Mouse (Mus musculus): ENCODE measurements around the gene Gm2a. TPM values are rescaled to one million over a fixed set of nuclear protein-coding genes. Genes with fewer than 3 reads are reported as not detected.

Gm2a gene
- polyA plus RNA-seq, 1 experiment, result 231 TPM

- no peak overlapping the region for H3K27ac ChIP-seq (ENCODE audit: insufficient read depth, low read depth, low read length)
- TF ChIP-seq POLR2A (IDR thresholded peaks at IDR 0.05; ENCODE audit: borderline replicate concordance, low read depth, low read length), result no peak
- no peak for TF ChIP-seq CTCF (IDR thresholded peaks at IDR 0.05; ENCODE audit: low read depth, low read length)
- H3K4me3 ChIP-seq (ENCODE audit: insufficient read depth, low read length), result no peak overlapping the region
- H3K4me1 ChIP-seq (ENCODE audit: control insufficient read depth, insufficient read depth, low read length), result peaks cover 11% of the 10 kb centered on the region
These were observed 28.7 kb downstream of the Gm2a start for GRCm38 (mm10) chr11:55126663-55127062.

- H3K4me3 ChIP-seq (ENCODE audit: insufficient read depth, low read length), result no peak overlapping the region
- no peak overlapping the region for H3K27ac ChIP-seq (ENCODE audit: insufficient read depth, low read depth, low read length)
- H3K4me1 ChIP-seq (ENCODE audit: control insufficient read depth, insufficient read depth, low read length), result peaks cover 9% of the 10 kb centered on the region
- no peak for TF ChIP-seq POLR2A (IDR thresholded peaks at IDR 0.05; ENCODE audit: borderline replicate concordance, low read depth, low read length)
- no peak for TF ChIP-seq CTCF (IDR thresholded peaks at IDR 0.05; ENCODE audit: low read depth, low read length)
These were observed 30.0 kb downstream of the Gm2a start for GRCm38 (mm10) chr11:55127937-55128336.

GRCm38 (mm10) chr11:55128411-55128810 lies 30.5 kb downstream of the Gm2a start:
- no peak overlapping the region for H3K27ac ChIP-seq (ENCODE audit: insufficient read depth, low read depth, low read length)
- TF ChIP-seq CTCF (IDR thresholded peaks at IDR 0.05; ENCODE audit: low read depth, low read length), result no peak
- TF ChIP-seq POLR2A (IDR thresholded peaks at IDR 0.05; ENCODE audit: borderline replicate concordance, low read depth, low read length), result no peak

DNA sequence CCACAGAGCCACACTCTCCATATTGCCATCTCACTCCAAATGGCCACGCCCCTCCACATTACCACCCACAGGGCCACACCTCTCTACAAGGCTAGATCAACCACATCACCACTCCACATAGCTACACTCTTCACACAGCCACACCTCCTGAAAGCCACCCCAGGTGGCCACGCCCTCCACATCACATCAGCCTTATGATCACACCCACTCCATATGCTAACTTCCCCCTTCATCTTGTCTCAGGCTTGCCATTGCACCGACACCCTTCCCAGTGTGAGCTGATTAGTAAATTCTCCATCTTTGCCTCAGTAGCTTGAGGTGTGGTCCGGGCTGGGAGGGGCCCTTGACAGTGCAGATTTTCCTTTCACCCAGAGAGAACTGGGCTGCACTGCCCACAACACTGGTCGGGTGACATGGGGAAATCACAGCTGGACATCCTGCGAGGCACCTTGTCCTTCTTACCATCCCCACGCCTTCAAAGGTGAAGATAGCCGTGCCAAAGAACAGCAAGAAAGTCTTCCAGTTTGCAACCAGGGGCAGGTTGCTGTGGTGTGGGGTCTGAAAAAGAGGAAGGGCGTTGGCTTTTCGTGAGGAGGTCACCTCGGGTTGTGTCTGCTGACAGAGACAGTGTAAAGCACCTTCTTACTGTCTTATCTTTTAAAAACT lies 33.3 kb downstream of the Gm2a start:
- peaks cover 13% of the 10 kb centered on the region for H3K4me1 ChIP-seq (ENCODE audit: control insufficient read depth, insufficient read depth, low read length)
- H3K4me3 ChIP-seq (ENCODE audit: insufficient read depth, low read length), result no peak overlapping the region
- no peak for TF ChIP-seq POLR2A (IDR thresholded peaks at IDR 0.05; ENCODE audit: borderline replicate concordance, low read depth, low read length)
- TF ChIP-seq CTCF (IDR thresholded peaks at IDR 0.05; ENCODE audit: low read depth, low read length), result 0 out of 2 replicates have a peak, but pooled peaks have one; percentile 13
- no peak overlapping the region for H3K27ac ChIP-seq (ENCODE audit: insufficient read depth, low read depth, low read length)

More at GRCm38 (mm10) chr11:55128411-55128810, 30.5 kb downstream of the Gm2a start:
- Histone ChIP-seq H3K4me3 (ENCODE audit: insufficient read depth, low read length) (no peak overlapping the region), H3K4me1 (ENCODE audit: control insufficient read depth, insufficient read depth, low read length) (peaks cover 9% of the 10 kb centered on the region)

DNA sequence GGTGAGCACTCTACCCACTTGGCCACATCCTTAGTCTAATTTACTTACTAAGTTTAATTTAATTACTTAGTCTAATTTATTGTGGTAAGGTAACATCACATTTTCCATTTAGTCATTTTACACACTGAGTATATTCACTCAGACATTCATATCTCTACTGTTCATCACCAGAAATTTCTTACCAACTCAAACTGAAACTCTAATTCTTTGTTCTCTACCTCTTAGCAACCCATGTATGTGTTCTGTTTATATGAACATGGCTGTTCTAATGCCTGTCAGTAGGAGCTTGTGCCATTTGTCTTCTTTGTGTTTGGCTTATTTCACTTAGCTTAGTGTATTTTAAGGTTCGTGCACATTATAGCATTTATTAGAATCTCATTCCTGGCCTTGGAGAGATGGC lies 34.0 kb downstream of the Gm2a start:
- Histone ChIP-seq H3K4me3 (ENCODE audit: insufficient read depth, low read length) (no peak overlapping the region), H3K27ac (ENCODE audit: insufficient read depth, low read depth, low read length) (no peak overlapping the region), H3K4me1 (ENCODE audit: control insufficient read depth, insufficient read depth, low read length) (peaks cover 13% of the 10 kb centered on the region)
- no peak for TF ChIP-seq CTCF (IDR thresholded peaks at IDR 0.05; ENCODE audit: low read depth, low read length)

- H3K4me1 ChIP-seq (ENCODE audit: control insufficient read depth, insufficient read depth, low read length), result peaks cover 13% of the 10 kb centered on the region
- no peak for TF ChIP-seq CTCF (IDR thresholded peaks at IDR 0.05; ENCODE audit: low read depth, low read length)
- TF ChIP-seq POLR2A (IDR thresholded peaks at IDR 0.05; ENCODE audit: borderline replicate concordance, low read depth, low read length), result no peak
These were observed 35.3 kb downstream of the Gm2a start for GRCm38 (mm10) chr11:55133204-55133603.

GRCm38 (mm10) chr11:55134407-55134806 lies 36.5 kb downstream of the Gm2a start:
- H3K4me1 ChIP-seq (ENCODE audit: control insufficient read depth, insufficient read depth, low read length), result peaks cover 13% of the 10 kb centered on the region
- no peak overlapping the region for H3K4me3 ChIP-seq (ENCODE audit: insufficient read depth, low read length)
- H3K27ac ChIP-seq (ENCODE audit: insufficient read depth, low read depth, low read length), result no peak overlapping the region
- no peak for TF ChIP-seq CTCF (IDR thresholded peaks at IDR 0.05; ENCODE audit: low read depth, low read length)

More at GRCm38 (mm10) chr11:55133204-55133603, 35.3 kb downstream of the Gm2a start:
- Histone ChIP-seq H3K27ac (ENCODE audit: insufficient read depth, low read depth, low read length) (no peak overlapping the region), H3K4me3 (ENCODE audit: insufficient read depth, low read length) (no peak overlapping the region)

GRCm38 (mm10) chr11:55134871-55135270 lies 37.0 kb downstream of the Gm2a start:
- H3K27ac ChIP-seq (ENCODE audit: insufficient read depth, low read depth, low read length), result no peak overlapping the region
- H3K4me1 ChIP-seq (ENCODE audit: control insufficient read depth, insufficient read depth, low read length), result peaks cover 13% of the 10 kb centered on the region
- TF ChIP-seq CTCF (IDR thresholded peaks at IDR 0.05; ENCODE audit: low read depth, low read length) (no peak), POLR2A (IDR thresholded peaks at IDR 0.05; ENCODE audit: borderline replicate concordance, low read depth, low read length) (no peak)
- no peak overlapping the region for H3K4me3 ChIP-seq (ENCODE audit: insufficient read depth, low read length)

GRCm38 (mm10) chr11:55136770-55137547 lies 39.0 kb downstream of the Gm2a start:
- no peak for TF ChIP-seq POLR2A (IDR thresholded peaks at IDR 0.05; ENCODE audit: borderline replicate concordance, low read depth, low read length)
- TF ChIP-seq CTCF (IDR thresholded peaks at IDR 0.05; ENCODE audit: low read depth, low read length), result no peak

DNA sequence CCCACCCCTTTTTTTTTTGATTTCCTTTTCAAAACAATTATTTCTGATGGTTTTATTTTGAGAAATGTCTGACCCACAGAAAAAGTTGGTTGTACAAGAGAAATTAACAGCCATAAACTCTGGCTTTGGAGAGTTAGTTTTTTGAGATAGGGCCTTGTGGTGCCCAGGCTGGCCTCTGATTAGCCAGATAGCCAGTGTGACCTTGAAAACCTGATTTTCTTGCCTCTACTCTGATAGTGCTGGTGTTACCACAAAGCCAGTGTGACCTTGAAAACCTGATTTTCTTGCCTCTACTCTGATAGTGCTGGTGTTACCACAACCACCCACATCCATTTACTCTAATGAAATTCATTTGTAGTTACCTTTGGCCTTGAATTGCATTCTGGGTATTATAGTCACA lies 39.7 kb downstream of the Gm2a start:
- TF ChIP-seq POLR2A (IDR thresholded peaks at IDR 0.05; ENCODE audit: borderline replicate concordance, low read depth, low read length) (no peak), CTCF (IDR thresholded peaks at IDR 0.05; ENCODE audit: low read depth, low read length) (no peak)
- Histone ChIP-seq H3K4me3 (ENCODE audit: insufficient read depth, low read length) (no peak overlapping the region), H3K4me1 (ENCODE audit: control insufficient read depth, insufficient read depth, low read length) (peaks cover 5% of the 10 kb centered on the region; the same call in 1 of the 2 replicates), H3K27ac (ENCODE audit: insufficient read depth, low read depth, low read length) (no peak overlapping the region)

More at GRCm38 (mm10) chr11:55136770-55137547, 39.0 kb downstream of the Gm2a start:
- Histone ChIP-seq H3K27ac (ENCODE audit: insufficient read depth, low read depth, low read length) (no peak overlapping the region), H3K4me1 (ENCODE audit: control insufficient read depth, insufficient read depth, low read length) (peaks cover 5% of the 10 kb centered on the region; the same call in 1 of the 2 replicates), H3K4me3 (ENCODE audit: insufficient read depth, low read length) (no peak overlapping the region)

All from bone marrow macrophage, adult 2 months (primary cell).